Mouse (Mus musculus): ENCODE measurements at regions not wholly inside any gene's neighbourhood (a gene's known extent, or its start where the extent isn't known, plus 50 kb on each side); places are given as distances from the start of the nearest gene placed in this dataset.

- no peak for DNase-seq (ENCODE audit: low spot score in 2 of 2)
Observed at GRCm38 (mm10) chr10:98292140-98292539, 565.6 kb upstream of the C030005K15Rik start.

- DNase-seq (ENCODE audit: low spot score in 2 of 2), result no peak
Observed at GRCm38 (mm10) chr10:98305667-98306066, 579.1 kb upstream of the C030005K15Rik start.

DNA sequence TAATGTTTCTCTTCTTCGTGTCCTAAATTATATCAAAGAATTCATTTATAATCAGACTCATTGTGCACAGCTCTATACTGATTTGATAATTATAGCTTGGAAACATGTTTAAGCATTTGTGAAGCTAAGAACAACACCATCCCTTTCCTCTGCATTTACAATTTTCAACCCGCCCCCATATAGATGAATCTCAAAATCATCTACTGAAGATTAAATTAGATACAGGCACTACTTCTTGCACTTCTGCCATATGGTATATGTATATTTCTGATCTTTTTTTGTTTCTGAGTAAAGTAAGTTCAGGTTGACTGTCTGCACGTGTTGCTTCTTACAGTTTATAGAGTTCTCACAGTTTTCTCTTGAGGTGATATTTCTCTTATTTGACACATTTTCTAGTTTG is 583.1 kb upstream of the C030005K15Rik start:
- DNase-seq (ENCODE audit: low spot score in 2 of 2), result no peak

GRCm38 (mm10) chr10:98311403-98311802 is 584.8 kb upstream of the C030005K15Rik start:
- DNase-seq (ENCODE audit: low spot score in 2 of 2), result no peak

DNA sequence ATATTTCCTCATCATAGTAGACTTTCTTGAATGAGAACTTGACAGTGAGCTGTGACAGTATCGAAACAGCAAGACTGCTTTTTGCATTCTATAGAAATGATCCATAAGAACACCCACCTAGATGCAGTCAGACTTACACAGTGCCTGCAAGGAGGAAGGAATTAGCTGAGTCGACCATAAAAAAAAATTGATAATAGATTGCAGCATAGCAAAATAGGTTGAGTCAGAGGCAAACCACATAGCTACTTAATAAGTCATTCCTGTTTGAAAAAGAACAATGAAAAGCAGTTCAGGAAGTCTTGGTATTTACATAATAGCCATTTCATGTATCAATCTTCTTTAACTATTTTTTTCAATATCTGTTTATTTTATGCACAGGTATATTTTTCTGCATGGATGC is 591.9 kb upstream of the C030005K15Rik start:
- no peak for DNase-seq (ENCODE audit: low spot score in 2 of 2)

DNA sequence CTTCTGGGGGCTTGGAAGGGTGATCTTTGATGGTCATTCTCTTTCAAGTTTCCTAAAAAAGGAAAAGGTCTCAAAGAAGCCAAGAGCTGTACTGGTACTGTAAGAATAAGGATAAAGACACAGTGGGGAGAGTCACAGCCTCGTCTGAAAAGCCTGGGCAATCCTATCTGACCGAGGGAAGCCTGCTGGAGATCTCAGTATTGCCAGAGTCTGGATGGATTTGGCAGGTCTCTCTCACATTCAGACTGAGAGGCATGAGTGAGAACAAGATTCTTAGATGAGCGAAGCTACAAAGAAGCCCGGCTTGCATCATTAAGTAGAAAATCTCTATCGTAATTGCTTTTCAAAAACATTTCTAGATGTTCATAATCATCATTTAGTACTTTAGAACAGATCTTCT is 590.4 kb upstream of the Atp2b1 start:
- DNase-seq (ENCODE audit: low spot score in 2 of 2), result no peak

DNA sequence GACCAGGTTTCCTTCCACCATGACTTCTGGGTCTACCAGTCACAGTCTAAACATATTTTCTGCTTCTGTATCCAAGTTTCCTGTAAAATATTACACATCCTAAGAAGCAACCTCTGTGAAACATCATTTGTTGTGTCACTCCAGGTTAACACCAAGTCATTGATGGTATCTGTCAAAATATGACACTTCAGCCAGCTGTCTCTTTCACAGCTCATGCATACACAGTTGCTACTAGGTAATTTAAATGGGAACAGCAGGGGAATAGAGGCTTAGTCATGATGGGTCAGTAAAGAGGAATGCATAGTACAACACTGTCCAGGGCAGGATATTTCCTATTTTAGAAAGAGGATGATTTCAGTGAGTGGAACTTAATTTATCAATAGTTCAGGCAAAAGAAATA is 589.6 kb upstream of the Atp2b1 start:
- no peak for DNase-seq (ENCODE audit: low spot score in 2 of 2)

DNA sequence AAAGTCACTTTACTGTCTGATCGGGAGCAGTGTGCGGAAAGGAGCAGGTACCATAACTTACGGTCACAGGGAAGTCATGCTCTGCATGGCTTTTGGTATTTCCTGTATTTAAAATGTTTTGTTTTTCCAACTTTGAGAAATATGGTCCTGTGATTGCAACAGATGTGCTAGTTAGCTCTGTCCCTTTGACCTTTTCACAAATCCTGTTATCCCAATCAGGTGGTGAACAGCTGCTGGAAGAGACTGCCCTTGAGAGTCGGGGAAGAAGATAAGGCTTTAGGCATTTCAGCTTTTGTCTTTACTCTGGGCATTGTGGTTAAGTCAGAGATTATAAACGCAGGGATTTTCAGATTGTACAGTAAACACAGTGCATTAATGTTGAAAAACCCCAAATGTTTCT is 588.5 kb upstream of the Atp2b1 start:
- no peak for DNase-seq (ENCODE audit: low spot score in 2 of 2)

DNA sequence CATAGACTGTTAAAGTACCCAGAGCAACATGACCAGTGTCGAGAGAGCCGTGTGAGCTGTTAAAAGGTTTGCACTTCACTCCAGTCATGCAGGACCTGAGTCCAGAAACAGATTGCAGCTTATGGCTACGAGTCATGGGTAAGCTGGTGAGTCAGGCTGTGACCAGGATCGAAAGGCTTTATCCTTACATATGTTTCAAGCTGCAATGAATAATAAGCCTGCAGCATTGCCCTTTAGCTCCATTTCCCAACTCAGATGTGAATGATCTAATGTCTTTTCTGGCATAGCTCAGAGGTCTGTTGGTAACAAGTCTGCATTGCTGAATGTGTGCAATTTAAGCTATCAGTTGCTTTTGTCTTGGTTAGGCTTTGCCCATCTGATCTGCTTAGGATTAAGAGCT is 581.5 kb upstream of the Atp2b1 start:
- DNase-seq (ENCODE audit: low spot score in 2 of 2), result no peak

- DNase-seq (ENCODE audit: low spot score in 2 of 2), result no peak
Observed at GRCm38 (mm10) chr10:98333411-98334067, 580.7 kb upstream of the Atp2b1 start.

- no peak for DNase-seq (ENCODE audit: low spot score in 2 of 2)
Observed at GRCm38 (mm10) chr10:98343827-98344226, 570.4 kb upstream of the Atp2b1 start.

DNA sequence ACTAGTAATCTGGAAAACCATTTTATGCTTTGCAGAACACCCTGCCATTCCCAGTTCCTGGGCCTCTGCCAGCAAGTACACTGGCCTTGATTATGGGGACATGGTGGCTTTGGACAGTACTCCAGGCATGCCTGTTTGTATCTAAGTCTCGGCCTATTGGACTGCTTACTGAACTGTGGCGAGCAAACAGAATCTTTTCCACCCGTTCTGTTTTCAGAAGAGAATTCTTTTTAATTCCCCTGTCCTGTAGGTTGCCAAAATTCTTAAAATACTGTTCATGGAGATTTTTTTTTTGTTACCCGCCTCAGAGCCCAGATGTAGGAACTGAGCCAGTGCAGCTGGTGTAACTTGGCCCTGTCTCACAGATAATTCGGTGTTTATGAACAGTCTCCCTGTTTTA is 564.7 kb upstream of the Atp2b1 start:
- no peak for DNase-seq (ENCODE audit: low spot score in 2 of 2)

DNA sequence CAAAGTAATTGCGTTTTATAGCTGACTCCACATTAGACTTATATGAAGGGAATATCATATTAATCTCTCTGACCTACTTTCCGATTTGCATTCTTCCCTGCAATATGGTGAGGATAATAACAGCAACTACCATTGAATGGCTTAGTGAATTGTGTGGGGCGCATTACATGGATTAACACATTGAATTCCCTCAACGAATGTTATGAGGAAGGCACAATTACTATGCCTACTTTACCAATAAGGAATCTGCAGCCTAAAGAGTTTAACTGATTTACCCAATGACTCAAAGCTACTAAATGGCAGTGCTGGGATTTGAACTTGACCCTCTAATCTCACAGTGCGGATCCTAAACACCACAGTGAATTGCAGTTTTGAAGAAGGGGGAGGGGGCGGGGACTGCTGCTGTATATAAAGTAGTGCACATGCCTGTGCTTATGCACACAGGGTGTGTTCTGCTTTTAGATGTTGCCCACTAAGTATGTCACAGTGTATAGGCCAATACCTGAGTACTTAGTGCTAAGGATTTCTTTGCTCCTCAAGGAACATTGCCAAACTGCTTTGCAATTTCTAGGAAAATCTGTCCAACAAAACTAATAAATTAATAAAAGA is 563.8 kb upstream of the Atp2b1 start:
- DNase-seq (ENCODE audit: low spot score in 2 of 2), result no peak

DNA sequence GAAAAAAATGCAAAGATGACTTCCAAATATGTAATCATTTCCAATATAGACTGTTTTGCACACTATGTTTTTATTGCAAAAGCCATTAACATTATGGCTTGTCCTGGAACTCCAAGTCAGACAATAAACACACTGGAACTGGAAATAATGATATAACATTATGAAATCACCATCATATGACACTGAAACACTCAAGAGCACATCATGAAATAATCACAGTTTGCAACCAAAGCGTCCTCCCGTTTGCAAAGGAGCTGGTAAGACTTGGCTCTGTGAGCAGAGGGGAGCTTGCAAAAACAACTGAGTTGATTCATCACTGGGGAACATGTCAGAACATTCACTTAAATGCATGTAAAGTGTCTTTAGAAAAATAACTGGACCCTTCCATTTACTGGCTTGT is 562.1 kb upstream of the Atp2b1 start:
- DNase-seq (ENCODE audit: low spot score in 2 of 2), result no peak

DNA sequence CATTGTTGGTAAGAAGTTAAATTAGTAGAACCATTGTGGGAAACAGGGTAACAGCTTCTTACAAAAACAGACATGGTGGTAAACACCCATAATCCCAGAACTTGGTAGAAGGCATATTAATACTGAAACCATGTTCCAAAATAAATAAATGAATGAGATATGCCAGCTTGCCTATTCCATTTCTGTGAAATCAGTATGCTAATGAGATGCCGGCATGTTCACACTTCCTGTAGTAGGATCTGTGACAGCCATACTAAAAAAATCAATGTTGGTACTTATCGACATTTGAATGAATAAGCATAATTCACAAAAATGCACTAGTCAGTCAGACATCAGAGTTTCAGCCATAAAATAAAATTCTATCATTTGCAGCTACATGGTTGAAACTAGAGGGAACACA is 559.7 kb upstream of the Atp2b1 start:
- DNase-seq (ENCODE audit: low spot score in 2 of 2), result no peak

GRCm38 (mm10) chr10:98364604-98365003 is 549.6 kb upstream of the Atp2b1 start:
- no peak for DNase-seq (ENCODE audit: low spot score in 2 of 2)

DNA sequence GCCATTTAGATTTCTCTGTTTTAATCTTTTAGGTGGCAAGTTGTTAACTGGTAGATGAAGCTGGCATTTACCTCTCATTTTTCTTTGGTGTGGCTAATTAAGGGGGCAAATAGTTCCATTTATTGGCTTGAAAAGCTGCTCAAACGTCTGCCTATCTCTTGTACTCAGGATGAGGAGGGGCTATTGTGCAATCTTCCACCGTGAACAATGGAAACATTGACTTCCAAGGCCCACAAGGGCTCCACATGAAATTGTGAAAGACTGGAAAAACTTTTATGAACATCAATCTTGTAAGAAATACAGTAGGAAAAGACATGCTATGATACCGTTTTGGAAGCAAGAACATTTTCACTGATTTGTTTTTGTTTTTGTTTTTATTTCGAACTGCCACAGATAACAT is 541.6 kb upstream of the Atp2b1 start:
- DNase-seq (ENCODE audit: low spot score in 2 of 2), result no peak

GRCm38 (mm10) chr10:98373314-98373713 is 540.9 kb upstream of the Atp2b1 start:
- no peak for DNase-seq (ENCODE audit: low spot score in 2 of 2)

DNA sequence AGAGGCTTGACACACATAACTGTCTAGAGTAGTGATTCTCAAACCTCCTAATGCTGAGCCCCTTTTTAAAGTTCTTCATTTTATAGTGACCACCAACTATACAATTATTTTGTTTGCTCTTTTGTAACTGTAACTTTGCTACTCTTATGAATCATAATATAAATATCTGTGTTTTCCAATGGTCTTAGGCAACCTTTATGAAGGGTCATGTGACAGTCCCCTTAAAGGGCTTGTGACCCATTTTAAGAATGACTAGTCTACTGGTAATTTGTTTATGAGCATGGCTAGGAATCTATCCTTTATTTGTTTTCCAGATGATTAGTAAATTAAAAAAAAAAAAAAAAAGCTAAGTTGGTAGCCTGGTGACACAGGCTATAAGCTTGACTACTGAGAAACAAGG is 539.5 kb upstream of the Atp2b1 start:
- no peak for DNase-seq (ENCODE audit: low spot score in 2 of 2)

- no peak for DNase-seq (ENCODE audit: low spot score in 2 of 2)
Observed at GRCm38 (mm10) chr10:98388543-98388942, 525.7 kb upstream of the Atp2b1 start.

GRCm38 (mm10) chr10:98399864-98400263 is 514.3 kb upstream of the Atp2b1 start:
- no peak for DNase-seq (ENCODE audit: low spot score in 2 of 2)

- no peak for DNase-seq (ENCODE audit: low spot score in 2 of 2)
Observed at GRCm38 (mm10) chr10:98417807-98418743, 496.1 kb upstream of the Atp2b1 start.

DNA sequence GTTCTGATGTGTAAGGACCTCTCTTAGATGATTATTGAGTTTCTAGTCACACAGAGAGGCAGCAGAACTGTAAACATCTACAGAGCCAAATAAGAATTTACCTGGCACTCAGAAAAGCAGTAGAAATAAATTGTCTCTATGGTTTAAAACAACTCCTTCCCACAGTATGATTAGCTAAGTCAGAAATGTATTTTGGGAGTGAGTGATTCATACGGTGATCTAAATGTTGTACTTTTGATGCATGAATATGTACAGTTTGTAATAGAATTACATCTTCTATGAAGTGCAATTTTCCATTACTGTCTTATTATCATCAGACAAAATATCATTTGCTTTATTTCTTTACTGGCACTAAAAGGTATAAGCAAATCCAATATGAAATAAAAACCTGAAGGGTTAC is 489.8 kb upstream of the Atp2b1 start:
- DNase-seq (ENCODE audit: low spot score in 2 of 2), result no peak

All from spleen, postnatal 4 days (tissue).